Mouse (Mus musculus): ENCODE data around the gene Erfe.

Gene Erfe

DNA sequence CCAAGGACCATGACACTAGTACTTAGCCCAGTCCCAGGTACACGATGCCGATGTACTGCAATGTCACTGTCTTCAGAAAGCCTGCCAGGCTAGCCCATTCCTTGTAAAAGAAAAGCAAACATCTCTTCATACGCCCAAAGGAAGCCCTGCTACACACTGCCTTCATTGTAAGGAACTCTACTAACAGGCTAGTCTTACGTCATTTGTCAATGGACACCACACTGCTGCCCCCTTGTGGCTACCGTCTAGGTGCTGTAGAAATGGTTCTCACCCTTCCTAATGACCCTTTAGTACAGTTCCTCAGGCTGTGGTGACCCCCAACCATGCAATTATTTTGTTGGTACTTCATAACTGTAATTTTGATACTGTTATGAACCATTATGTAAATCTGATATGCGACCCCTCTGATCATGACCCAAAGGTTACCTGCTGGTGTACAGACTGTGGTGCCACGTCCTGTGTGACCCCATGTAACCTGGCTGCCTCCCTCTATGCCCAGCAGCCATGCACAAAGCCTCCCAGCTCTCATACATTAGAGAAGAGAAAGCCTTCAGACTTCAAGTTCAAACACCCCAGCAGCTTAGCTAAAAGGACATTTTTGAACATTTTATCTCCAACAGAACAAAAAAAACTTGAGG, 14.3 kb downstream of the Erfe start:
- DNase-seq, result peak; percentile 90

DNA sequence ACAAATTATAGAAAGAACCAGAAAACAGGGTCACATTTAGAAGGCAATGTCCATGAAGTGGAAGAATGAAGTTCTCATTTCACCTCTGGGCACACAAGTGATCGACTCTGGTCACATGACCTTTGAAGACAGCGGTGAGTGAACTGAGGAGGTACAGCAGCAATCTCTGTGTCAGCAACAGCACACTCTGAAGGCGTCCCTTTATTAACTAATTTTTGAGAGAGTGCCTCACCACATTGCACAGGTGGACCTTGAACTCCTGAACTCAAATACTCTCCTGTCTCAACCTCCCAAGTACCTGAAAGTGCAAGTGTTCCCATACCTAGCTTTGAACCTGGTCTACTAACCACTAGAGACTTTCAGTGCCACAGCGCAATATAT, 14.9 kb downstream of the Erfe start:
- no peak for DNase-seq

DNA sequence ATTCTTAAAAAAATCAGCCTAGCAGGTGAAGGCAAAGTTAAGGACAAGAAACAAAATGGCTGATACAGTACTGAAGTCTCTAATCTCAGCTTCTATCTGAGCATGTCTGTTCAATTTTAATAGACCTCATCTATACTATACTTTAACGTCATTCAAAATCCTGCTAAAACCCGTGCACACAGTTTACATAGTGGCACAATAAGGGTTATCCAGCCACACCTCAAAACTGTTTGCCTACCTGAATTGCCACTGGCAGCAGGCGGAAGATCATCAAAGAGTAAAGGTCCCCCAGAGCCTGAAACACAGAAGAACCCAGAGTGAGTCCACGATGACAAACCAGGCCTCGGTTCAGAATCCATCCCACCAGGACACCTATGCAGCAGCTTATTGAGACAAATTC, 24.1 kb downstream of the Erfe start:
- no peak for DNase-seq

DNA sequence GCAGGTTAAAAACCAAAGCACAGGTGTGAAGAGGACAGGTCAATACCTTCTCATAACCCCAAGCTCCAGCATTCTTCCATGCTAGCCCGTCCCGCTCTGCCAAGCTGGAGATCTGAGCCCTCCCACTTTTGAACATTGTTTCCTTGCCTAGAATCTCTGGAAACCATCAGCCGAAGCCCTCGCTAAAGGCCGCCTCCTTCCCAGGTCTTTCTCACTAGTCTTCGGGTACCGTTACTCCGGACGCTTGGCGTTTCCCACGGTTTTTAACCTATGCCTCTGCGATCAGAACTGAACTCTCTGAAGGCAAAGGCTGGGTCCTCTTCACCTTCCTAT, 31.7 kb downstream of the Erfe start:
- no peak for DNase-seq

DNA sequence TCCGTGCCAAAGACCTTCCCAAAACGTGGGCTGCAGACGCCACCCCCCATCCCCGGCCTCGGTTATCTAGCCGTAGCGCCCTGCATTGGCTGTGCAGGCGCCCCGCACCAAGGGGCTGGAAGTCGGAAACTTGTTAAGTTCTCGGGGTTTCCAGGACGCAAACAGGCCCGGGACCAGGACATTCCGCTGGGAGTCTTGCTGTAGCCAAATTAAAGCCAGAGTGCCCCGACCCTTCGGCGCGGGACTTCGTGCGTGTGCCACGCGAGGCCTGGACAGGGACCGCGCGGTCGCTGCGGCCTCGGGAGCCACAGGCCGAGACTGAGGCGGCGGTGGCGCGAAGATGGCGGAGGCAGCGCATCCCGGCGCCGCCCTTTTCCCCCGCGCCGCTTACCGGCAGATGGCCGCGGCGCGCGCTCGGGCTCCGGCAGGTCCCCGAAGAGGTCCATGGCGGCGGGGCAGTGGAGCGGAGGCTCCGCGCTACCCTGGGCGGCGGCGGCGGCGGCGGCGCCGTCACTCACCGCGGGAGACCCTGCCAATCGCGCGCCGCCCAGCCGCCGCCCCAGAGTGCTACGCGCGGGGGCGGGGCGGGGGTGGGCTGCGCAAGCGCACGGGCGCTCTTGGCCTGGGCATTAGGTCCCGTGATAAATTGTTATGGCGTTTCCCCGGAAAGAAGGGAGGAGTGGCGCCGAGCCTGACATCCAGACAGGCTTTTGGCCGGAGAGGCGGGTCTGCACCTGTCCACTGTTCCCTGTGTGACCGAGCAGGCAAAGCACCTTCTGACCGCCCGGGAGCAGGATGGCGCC, 32.2 kb downstream of the Erfe start, which contains the start of gene Ilkap:
Ilkap (minus strand) TSS at position 556 of the 803 bp plus-strand sequence.
- peak; percentile 84 for DNase-seq

DNA sequence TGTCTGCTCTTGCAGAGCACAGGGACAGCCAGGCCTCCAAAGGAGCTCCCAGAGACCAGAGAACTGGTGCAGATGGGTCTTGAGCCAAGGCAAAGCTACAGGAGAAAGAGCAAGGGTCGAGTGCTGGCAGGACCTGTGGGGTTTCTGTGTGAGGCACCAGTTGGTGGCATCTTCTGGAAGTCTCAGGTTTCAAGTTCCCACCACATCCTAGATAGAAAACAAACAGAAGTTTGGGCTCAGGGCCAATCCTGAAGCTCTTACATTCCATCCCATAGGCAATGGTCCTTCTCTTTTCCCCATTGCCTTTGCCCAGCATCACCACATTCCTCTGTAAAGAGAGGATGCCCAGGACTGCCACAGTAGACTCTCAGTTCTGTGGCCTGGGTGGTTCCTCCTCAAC, 38.7 kb downstream of the Erfe start:
- no peak for DNase-seq

DNA sequence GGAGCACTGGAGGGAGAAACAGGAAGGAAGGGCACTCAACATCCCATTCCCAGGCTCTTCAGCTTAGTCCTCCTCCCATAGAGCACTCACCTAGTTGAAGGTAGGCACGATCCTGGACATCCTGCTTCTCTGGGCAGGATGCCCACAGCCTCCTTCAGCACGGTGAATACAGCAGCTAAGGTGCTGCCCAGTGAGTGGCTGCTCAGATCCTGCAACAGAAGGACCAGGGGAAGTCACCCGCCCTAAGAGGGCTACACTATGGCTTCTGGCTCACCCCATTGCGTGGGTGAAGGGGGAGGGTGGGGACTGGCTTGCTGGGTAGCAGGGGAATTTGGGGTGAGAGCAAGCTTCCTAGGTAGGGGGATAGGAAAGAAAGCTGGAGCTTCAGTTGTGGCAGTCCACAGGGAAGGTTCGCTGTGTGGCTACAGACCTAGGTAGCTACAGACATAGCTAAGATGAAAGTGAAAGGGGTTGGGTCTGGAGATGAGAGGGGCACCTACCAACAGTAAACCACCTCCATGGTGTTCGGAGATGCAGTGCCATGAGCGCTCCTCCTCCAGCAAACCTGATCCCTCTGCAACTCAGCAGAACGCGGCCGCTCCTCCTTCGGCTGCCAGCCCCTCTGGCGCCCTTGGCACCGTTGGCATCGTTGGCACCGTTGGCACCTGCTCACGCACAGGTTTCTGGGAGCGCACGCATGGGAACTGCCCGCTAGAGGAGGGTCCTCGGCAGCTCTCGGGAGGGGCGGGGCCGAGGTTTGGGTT, 39.4 kb downstream of the Erfe start:
- DNase-seq, result no peak

DNA sequence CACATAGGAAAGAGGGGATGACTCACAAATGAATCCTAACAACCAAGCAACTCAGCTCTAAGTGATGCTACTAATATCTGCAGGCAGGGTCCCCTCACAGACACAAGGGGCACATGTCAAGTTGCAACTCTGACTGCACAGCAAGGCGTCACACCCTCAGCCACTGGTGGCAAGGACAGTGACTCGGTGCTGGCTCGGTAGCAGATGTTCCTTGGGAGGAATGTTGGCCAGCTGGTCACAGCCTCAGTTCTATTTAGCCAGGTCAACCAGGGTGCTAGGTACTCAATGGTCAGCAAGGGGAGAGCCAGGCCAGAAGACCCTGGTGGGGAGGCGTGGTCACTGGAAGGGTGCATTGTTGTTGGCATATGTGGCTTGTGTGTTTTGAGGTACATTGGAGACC, 41.6 kb downstream of the Erfe start:
- DNase-seq, result no peak

DNA sequence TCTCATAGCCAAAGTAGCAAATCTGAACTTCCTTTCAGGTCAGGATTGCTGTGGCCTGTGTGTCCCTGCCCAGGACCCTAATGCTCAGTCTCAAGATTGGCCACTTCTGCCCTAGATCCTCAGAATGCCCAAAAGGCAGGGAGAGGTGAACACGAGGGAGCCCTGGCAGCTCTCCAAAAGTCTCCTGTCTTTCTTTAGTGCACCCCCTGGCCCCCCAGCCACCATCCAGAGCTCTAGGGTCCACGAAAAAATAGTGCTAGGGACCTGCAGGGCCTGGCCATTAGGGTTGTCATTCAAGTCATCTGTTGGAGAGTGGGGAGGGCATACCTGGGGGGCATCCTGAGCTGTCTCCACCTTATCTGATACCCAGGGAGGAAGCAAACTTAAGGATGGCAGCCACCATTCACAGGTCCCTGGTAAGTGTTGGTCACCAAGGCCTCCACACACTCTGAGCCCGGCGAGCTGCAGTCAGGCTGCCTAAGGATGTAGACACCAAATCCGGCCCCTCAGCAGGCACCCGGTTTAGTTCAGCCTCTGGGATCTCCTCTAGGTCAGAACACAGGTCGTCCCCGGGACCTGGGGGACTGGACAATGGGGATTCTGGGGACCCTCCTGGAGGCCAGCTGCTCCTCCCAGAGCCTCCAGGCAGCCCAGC, 45.5 kb downstream of the Erfe start:
- DNase-seq, result peak; percentile 29

DNA sequence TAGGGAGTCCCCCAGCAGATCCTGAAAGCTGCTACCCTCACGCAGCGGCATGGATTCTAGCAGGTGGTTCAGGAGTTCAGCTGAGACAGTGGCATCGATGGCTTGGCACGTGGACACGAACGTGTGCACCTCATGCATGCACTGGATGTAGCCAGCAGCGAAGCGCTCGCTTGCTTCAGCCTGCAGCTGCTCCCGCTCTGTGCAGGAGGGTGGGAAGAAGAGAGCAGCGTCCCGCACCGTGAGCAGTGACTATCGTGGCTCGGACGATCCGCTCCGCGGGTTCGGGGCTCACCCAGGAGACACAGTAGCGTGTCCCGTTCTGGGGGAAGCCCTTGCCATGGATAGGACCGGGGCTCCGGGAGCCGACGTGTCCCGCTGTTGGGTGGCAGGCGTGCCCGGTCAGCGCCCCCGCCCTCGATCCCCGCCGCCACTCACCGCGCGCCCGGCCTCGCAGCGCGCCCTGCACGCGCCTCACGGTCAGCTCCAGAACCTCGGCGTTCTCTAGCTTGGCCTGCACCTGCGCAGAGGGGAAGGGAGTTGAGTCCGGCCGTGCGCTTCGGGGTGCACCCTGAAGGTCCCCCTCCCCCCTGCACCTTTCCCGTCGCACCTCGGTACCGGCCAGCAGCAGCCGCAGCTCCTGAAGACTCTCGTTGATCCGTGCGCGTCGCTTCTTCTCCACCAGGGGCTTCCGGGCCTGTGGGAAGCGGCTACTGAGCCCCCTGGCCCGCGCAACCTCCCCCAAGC, 46.2 kb downstream of the Erfe start:
- DNase-seq, result peak; percentile 48

DNA sequence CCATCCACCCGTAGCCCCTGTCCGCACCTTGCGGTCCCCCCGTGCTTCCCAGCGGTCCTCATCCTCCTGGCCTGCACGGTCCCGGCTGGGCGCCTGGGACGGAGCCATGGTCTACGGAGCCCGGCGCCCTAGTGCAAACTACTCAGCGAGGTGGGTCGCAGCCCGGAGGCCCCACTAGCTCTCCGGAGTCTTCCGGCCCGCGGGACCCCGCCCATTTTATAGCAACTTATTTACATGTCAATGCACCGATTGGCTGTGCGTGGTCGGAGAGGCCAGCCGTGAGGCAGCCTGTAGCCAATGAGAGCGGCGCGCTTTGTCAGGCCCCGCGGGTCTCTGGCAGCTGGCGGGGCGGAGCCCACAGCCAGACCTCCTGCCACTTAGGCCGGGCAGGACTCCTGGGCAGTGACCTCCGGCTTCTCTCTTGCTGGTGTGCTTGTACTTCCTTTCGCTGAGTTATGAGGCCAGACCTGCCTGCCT, 46.8 kb downstream of the Erfe start:
- DNase-seq, result peak; percentile 87

DNA sequence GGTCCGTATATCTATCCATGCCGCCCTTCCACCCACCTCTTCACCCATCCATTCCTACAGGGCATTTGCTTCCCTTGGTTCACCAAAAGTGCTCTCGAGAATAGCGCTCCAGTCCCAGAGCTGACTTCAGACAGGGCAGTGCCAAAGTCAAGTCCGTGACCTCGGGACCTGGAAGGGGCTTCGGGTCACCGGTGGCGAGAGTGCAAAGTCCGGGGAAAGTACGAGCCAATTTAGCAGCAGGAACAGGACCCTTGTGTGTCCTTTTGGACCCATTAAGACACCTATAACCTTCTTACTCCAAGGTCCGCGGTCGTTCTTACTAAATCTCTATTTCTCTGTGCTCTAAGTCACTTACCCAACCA, 47.3 kb downstream of the Erfe start:
- peak; percentile 35 for DNase-seq

DNA sequence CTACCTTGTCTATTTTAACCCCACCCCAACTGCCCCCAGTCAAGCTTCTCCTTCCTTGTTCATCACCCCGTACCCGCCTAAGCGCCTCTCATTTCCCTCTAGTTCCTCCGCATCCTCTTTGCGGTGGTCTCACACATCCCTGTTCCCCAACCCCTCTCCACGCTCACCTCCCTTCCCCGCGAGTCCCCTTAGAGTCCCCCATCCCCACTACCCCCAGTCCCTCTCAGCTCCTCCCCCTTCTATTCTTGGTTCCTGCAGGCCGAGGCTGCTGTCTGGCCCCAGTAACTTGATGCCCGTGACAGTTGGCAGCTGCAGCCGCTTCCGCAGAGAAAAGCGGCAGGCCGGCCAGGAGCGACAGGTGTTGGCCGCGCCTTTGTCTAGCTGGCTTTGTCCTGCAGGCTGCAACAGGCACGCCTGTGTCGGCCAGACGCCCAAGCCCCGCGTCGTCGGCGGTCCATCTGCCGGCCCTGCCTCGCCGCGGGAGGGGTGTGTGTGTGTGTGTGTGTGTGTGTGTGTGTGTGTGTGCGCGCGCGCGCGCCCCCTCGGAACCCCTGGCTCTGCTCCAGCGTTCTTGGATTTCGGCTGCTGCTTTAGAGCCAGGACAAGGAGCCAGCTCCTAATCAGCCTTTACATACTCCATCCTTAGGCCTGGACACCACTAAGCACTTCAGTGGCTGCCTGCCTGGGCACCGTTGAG, 47.8 kb downstream of the Erfe start, which contains the start of gene Hes6:
Hes6 (minus strand) TSS at position 141 of the 697 bp plus-strand sequence.
- DNase-seq, result peak; percentile 87

DNA sequence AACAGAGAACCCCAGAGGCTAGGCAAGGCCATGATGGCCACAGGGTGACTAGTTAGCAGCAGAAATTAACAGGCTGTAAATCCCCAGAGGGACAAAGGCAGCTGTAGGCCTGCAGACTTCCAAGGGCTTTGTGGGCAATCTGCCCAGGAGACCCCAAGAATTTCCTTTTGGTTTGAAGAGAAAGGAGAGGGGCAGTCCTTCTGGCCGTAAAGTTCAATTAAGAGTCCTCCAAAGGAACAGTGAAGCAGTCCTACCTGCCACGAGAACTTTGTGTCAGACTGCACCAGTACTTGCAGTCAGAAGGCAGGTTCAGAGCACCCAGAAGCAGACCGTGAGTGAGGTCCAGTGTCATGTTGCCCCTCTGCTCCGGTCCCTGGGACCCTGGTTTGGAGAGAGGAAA, 48.7 kb downstream of the Erfe start:
- peak; percentile 33 for DNase-seq

DNA sequence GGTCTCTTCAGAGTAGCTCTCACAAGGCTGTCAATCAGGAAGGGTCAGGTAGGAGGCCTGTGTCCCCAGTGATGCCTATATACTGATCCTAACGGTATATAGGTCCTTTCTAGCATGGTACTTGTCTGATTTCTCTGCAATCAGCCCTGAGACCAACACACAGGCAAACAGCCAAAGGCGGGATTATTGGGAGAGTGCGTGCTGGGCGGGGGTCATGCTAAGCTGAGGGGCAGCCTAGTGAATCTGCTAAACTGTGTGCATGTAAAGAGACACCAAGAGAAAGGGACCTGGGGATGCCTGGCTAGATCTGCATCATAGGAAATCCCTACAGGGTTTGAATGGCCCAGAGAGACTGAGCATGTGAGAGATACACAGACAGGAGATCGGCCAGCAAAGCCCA, 49.1 kb downstream of the Erfe start:
- no peak for DNase-seq

DNA sequence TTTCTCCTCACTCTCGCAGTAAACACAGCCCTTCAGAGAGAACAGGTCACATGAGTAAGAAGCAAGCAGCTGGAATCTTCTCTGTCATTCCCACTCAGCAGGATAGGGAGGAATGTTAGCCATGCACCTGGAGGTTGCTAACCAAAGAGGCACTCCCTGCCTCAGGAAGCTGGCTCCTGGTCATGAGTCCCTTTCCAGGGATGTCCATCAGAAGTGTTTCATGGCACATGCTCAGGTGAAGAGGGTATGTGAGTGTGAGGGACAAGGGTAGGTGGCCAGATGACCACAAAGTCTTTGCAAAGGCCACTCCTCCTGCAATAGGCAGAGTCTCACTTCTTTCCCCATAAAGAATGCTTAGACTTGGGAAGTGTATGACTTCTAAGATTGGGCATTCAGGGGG, 51.8 kb downstream of the Erfe start:
- DNase-seq, result no peak

DNA sequence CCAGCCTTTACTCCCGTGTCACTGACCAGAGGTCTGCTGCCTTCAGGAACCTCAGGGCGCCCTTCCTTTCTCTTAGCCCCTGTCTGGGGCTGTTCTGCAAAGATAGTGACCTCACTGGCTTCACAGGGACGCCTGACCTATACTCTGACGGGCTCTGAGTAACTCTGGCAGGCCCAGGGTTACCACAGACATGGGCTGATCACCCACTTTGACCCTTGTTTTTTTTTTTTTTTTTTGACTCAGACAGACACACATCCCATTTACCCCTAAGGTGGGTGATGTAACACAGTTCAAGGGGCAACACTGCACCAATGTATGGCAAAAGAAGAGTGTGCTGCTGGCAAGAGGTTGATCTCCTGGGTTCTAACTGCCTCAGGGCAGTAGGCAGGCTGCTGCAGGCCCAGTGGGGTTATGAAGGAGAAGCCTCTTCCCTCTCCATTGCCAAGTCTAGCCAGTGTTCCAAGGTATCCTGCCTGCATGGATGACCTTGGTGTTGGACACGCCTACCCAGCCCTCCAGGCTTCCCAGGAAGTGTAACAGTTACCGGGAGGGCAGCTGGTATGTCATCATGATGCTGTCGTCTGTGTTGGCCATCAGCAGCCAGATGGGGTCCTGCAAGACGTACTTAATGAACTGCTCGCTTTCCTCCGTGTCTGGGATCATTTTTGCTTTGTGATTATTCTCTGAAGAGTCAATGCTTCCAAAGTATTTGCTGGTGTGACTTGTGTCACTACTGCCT, 53.8 kb downstream of the Erfe start:
- DNase-seq, result no peak

DNA sequence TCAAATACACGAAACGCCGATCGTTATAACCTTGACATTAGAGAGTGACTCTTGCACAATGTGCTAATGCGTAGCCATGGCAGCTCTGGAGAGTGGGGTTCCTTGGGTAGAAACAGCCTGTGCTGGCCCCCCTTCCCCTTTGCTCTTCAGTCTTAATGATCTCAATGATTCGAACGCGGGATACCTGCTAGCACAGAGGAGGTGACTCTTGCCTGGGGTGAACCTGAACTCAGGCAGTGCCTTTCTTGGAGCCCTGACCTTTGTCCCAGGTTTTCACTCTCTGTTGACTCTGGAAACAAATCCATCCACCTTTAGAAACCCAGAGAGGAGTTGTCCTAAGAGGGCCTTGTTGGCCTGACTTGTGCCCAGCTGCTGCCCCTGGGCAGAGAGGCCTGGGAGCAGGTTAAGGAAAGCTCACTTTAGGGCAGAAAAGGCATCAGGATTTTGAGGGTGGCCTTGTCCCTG, 54.4 kb downstream of the Erfe start:
- DNase-seq, result no peak
